Mouse (Mus musculus) kidney, adult 2 months (tissue): ENCODE data around the gene Fut8.

ENCODE experiments used
- CTCF ChIP-seq: fragments of 200-500 bp; conservative IDR thresholded peaks from 2 replicates; pipeline ENCODE4 v1.5.1; 2011; ENCODE audit warnings: low read depth, mild to moderate bottlenecking, control low read depth, low read length, moderate library complexity, mixed read lengths; ENCODE audit not compliant: insufficient read depth, insufficient read length
- POLR2A ChIP-seq: fragments of 200-500 bp; IDR thresholded peaks from one replicate; pipeline ENCODE4 v1.6.1; 2011; ENCODE audit warnings: low read depth, low read length, control low read depth

DNA sequence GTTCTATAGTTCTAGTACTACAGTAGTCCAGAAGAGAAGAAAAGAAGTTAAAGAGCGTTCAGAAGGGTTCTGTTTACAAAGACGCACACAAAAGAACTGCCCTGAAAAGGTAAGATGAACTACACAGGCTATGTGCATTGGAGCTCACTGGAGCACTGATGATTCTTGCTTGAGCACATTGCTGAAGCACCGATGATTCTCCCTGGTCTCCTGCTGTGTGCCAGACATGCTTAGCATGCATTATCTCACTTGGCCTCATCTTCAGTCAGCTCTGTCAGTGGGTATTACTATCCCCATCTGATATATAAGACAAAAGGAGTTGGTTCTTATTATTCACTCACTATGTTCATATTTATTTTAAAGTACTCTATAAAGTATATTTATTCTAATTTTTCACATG lies 243.9 kb downstream of the Fut8 start:
- TF ChIP-seq CTCF, result no peak
- TF ChIP-seq POLR2A, result no peak
